Mouse (Mus musculus): ENCODE data around the gene Exoc2.

GRCm38 (mm10) chr13:30785423-30786040 is 188.4 kb downstream of the Exoc2 start:
- no peak for TF ChIP-seq CTCF (conservative IDR thresholded peaks at IDR 0.05; ENCODE audit: low read length)
- TF ChIP-seq POU5F1 (IDR thresholded peaks at IDR 0.05; ENCODE audit: borderline replicate concordance, low read length) = no peak
- no peak for TF ChIP-seq NANOG (IDR thresholded peaks at IDR 0.05; ENCODE audit: borderline replicate concordance, low read length)

Measured in E14TG2a.4 (cell line).